Mouse (Mus musculus) myocyte (in vitro differentiated cells): ENCODE data around the gene Ppp1r35.

Experiments used
- CEBPB ChIP-seq: IDR thresholded peaks from 2 replicates; pipeline ENCODE4 v1.6.1; 2011; ENCODE audit warnings: mild to moderate bottlenecking, moderate library complexity; ENCODE audit not compliant: poor library complexity, insufficient read depth, severe bottlenecking
- E2F4 ChIP-seq: IDR thresholded peaks from one replicate; pipeline ENCODE4 v1.6.1; 2011; ENCODE audit warnings: mild to moderate bottlenecking, control low read depth, moderate library complexity; ENCODE audit not compliant: insufficient read depth
- MAX ChIP-seq: IDR thresholded peaks from one replicate; pipeline ENCODE4 v1.6.1; 2011; ENCODE audit warnings: low read depth, mild to moderate bottlenecking, control low read depth
- MYOD1 ChIP-seq, 3 experiments: IDR thresholded peaks; one replicate each; pipeline ENCODE4 v1.6.1; 2011; ENCODE audit warnings: control low read depth in 2 of 3, low read depth in 2 of 3, mild to moderate bottlenecking in 2 of 3, moderate library complexity in 1 of 3; ENCODE audit not compliant: insufficient read length in 2 of 3, control insufficient read depth in 1 of 3
- MYOG ChIP-seq, 3 experiments: IDR thresholded peaks; one replicate each; pipeline ENCODE4 v1.6.1; 2011; ENCODE audit warnings: control low read depth in 2 of 3, low read depth in 2 of 3, mild to moderate bottlenecking in 2 of 3; ENCODE audit not compliant: insufficient read length in 2 of 3, control insufficient read depth in 1 of 3, insufficient read depth in 1 of 3
- POLR2A ChIP-seq: IDR thresholded peaks from one replicate; pipeline ENCODE4 v1.6.1; 2011; ENCODE audit warnings: low read depth, mild to moderate bottlenecking, control low read depth, moderate library complexity; ENCODE audit not compliant: insufficient read length
- POLR2AphosphoS2 ChIP-seq: IDR thresholded peaks from one replicate; pipeline ENCODE4 v1.6.1; 2011; ENCODE audit warnings: low read depth, control low read depth; ENCODE audit not compliant: insufficient read length
- REST ChIP-seq: IDR thresholded peaks from one replicate; pipeline ENCODE4 v1.6.1; 2011; ENCODE audit warnings: mild to moderate bottlenecking, control low read depth, moderate library complexity; ENCODE audit not compliant: insufficient read depth, insufficient read length
- SRF ChIP-seq: IDR thresholded peaks from one replicate; pipeline ENCODE4 v1.6.1; 2011; ENCODE audit warnings: low read depth; ENCODE audit not compliant: control insufficient read depth, insufficient read length
- TCF12 ChIP-seq: IDR thresholded peaks from one replicate; pipeline ENCODE4 v1.6.1; 2011; ENCODE audit warnings: mild to moderate bottlenecking, control low read depth; ENCODE audit not compliant: poor library complexity, insufficient read depth, severe bottlenecking
- TCF3 ChIP-seq: IDR thresholded peaks from one replicate; pipeline ENCODE4 v1.6.1; 2011; ENCODE audit warnings: low read depth, control low read depth; ENCODE audit not compliant: insufficient read length
- USF1 ChIP-seq: IDR thresholded peaks from one replicate; pipeline ENCODE4 v1.6.1; 2011; ENCODE audit warnings: low read depth, mild to moderate bottlenecking, control low read depth, moderate library complexity

DNA sequence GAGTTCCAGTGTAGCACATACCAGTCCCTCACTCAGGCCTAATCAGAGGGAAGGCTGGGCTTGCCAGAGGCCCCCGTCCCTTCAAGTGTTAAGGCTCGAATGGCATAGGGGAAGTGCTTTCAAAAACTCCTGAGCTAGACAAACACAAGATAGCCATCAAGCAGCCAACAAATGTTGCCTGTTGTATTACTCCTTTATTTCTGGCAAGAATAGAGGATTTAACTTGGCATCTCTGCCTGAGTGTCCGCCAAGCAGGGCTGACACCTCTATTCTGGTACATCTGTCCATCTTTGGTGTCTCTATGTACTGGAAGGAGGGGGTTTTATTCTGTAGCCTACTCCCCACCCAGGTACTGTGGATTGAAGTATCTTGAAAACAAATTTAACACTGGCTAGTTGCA lies 22.5 kb upstream of the Ppp1r35 start:
- no peak for TF ChIP-seq MAX
- TF ChIP-seq POLR2A, result no peak
- TF ChIP-seq TCF12, result no peak
- TF ChIP-seq SRF, result no peak
- TF ChIP-seq TCF3, result no peak
- TF ChIP-seq USF1, result no peak
- no peak for TF ChIP-seq CEBPB
- TF ChIP-seq E2F4, result no peak
- TF ChIP-seq POLR2AphosphoS2, result no peak
- TF ChIP-seq MYOG (IDR thresholded peaks at IDR 0.05; ENCODE audit: control insufficient read depth in 1 of 3, insufficient read depth in 1 of 3, insufficient read length in 2 of 3, low read depth in 2 of 3), result no peak
- no peak for TF ChIP-seq MYOD1 (IDR thresholded peaks at IDR 0.05; ENCODE audit: control insufficient read depth in 1 of 3, insufficient read length in 2 of 3, low read depth in 2 of 3)
- TF ChIP-seq REST, result no peak
